Mouse (Mus musculus) heart, embryonic 14.5 days (tissue): Measurements from ENCODE around the gene Aff3. TPM values are rescaled to one million over a fixed set of nuclear protein-coding genes. Genes with fewer than 3 reads are reported as not detected.

Experiments used
- ATAC-seq: fragments of 200-750 bp; cut with Nextera tagmentation; 2 replicates; pipeline ENCODE4 v1.8.0; 2017; ENCODE audit warnings: low read depth, moderate TSS enrichment; ENCODE audit not compliant: insufficient number of reproducible peaks, insufficient read depth, low FRiP score
- H3K27ac ChIP-seq, 2 experiments: fragments of 200-500 bp in 1 of 2; fragments of 300-500 bp in 1 of 2; sonication (generic) in 1 of 2; replicated peaks in 1 of 2; 2 replicates each; pipeline ENCODE4 v1.5.1; 2012 to 2014; ENCODE audit warnings: low read depth in 2 of 2, low read length in 2 of 2, control low read depth in 1 of 2, mild to moderate bottlenecking in 1 of 2, mixed read lengths in 1 of 2; ENCODE audit not compliant: control insufficient read depth in 1 of 2, insufficient read depth in 1 of 2
- H3K27me3 ChIP-seq: fragments of 300-500 bp; sonication (generic); 2 replicates; pipeline ENCODE4 v1.6.1; 2014; ENCODE audit warnings: mild to moderate bottlenecking, low read length, control low read depth; ENCODE audit not compliant: control insufficient read depth, insufficient read depth
- H3K36me3 ChIP-seq: fragments of 300-500 bp; sonication (generic); 2 replicates; pipeline ENCODE4 v1.6.1; 2014; ENCODE audit warnings: mild to moderate bottlenecking, control low read depth, low read length, mixed read lengths; ENCODE audit not compliant: control insufficient read depth, insufficient read depth
- H3K4me1 ChIP-seq, 2 experiments: fragments of 200-500 bp in 1 of 2; fragments of 300-500 bp in 1 of 2; sonication (generic) in 1 of 2; 2 replicates each; pipeline ENCODE4 v1.6.1; 2012 to 2014; ENCODE audit warnings: low read length in 2 of 2, control low read depth in 1 of 2, mixed read lengths in 1 of 2; ENCODE audit not compliant: control insufficient read depth in 2 of 2, insufficient read depth in 2 of 2
- H3K4me2 ChIP-seq: fragments of 300-500 bp; sonication (generic); 2 replicates; pipeline ENCODE4 v1.6.1; 2014; ENCODE audit warnings: mild to moderate bottlenecking, low read length
- H3K4me3 ChIP-seq, 2 experiments: fragments of 200-500 bp in 1 of 2; fragments of 300-500 bp in 1 of 2; sonication (generic) in 1 of 2; 2 replicates each; pipeline ENCODE4 v1.5.1; 2012 to 2014; ENCODE audit warnings: low read length in 2 of 2, mild to moderate bottlenecking in 2 of 2, control low read depth in 1 of 2, low read depth in 1 of 2, moderate library complexity in 1 of 2; ENCODE audit not compliant: control insufficient read depth in 1 of 2, insufficient read depth in 1 of 2
- H3K9ac ChIP-seq: fragments of 300-500 bp; sonication (generic); 2 replicates; pipeline ENCODE4 v1.6.1; 2014; ENCODE audit warnings: mild to moderate bottlenecking, low read length
- H3K9me3 ChIP-seq: fragments of 300-500 bp; sonication (generic); 2 replicates; pipeline ENCODE4 v1.6.1; 2016; ENCODE audit warnings: low read length, control low read depth; ENCODE audit not compliant: control insufficient read depth
- WGBS: fragments of 180-500 bp; shearing (Covaris S2); extraction: QIAGEN DNeasy Blood & Tissue Kit; methylation state at CpG from one replicate; pipeline ENCODE4 v1.1.7; 2014; 5-methylcytosine and 5-hydroxymethylcytosine counted together
- polyA plus RNA-seq: library from polyadenylated mRNA; unstranded; fragments of >200 nt; fragmentation: Nextera tagmentation; extraction: Ambion mirVana; gene quantifications from 2 replicates; pipeline ENCODE4 v1.2.1, GENCODE M21; 2014

The Aff3 gene
- polyA plus RNA-seq, 1 experiment from 2014 or later, result 4.1 TPM

GRCm38 (mm10) chr1:38688216-38688615 is 23.5 kb upstream of the Aff3 start:
- WGBS, result 71% methylated on average over 5 of the region's 5 CpGs
- no peak overlapping the region for H3K9ac ChIP-seq
- H3K4me2 ChIP-seq, result no peak overlapping the region
- H3K9me3 ChIP-seq, result no peaks in the 10 kb centered on the region
- ATAC-seq, result no peak
- no peaks in the 10 kb centered on the region for H3K27me3 ChIP-seq
- H3K36me3 ChIP-seq, result no peaks in the 10 kb centered on the region
- H3K4me3 ChIP-seq, result no peak overlapping the region
- no peaks in the 10 kb centered on the region for H3K4me1 ChIP-seq
- no peak overlapping the region for H3K27ac ChIP-seq

- no peak for ATAC-seq
- Histone ChIP-seq H3K4me2 (no peak overlapping the region), H3K9ac (no peak overlapping the region), H3K36me3 (no peaks in the 10 kb centered on the region), H3K4me3 (no peak overlapping the region), H3K9me3 (no peaks in the 10 kb centered on the region), H3K27ac (no peak overlapping the region), H3K27me3 (no peaks in the 10 kb centered on the region), H3K4me1 (no peaks in the 10 kb centered on the region)
- WGBS, result 81% methylated on average over 5 of the region's 5 CpGs
These were observed 21.0 kb upstream of the Aff3 start for GRCm38 (mm10) chr1:38685706-38686105.

DNA sequence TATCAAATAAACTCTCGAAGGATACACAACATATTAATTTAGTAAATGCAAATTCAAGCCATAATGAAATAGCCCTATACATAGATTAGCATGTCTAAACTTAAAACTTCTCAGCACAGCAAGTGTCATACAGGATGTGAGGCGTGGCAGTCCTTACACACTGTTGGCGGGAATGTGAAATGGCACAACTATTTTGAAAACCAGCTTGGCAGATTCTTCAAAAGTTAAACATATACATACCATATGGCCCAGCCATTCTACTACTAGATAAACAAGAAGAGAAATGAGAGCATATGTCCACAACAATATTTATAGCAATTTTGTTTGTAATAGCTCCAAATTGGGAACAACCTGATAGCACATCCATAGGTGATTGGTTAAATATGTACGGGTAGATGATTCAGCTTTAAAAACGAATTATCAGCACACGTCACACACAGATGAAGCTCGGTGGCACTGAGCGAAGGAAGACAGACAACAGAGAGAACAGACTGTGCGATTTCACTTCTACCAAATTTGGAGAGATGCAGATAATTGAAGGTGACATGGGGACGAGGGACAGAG is 18.5 kb upstream of the Aff3 start:
- Histone ChIP-seq H3K9me3 (no peaks in the 10 kb centered on the region), H3K9ac (no peak overlapping the region), H3K27me3 (no peaks in the 10 kb centered on the region), H3K4me2 (no peak overlapping the region), H3K36me3 (no peaks in the 10 kb centered on the region), H3K4me3 (no peak overlapping the region), H3K4me1 (no peaks in the 10 kb centered on the region), H3K27ac (no peak overlapping the region)
- no peak for ATAC-seq
- WGBS, result 71% methylated on average over 10 of the region's 10 CpGs

DNA sequence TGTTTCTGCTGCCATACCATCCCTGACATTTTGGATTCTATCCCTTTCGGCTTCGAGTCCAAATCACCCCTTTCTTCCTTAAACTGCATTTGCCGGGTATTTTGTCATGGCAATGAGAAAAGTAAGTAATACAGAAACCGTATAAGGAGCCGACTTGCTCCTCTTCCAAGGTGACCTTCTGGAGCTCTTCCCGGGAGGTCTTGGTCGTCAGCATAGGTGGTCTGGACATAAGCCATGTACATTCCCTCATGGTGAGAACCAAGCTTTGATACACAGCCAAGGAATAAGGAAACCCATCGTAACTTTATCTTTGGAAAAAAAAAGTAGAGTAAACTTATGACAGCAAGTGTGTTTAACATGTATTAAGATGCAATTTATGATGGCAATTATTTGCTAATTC is 15.1 kb upstream of the Aff3 start:
- H3K4me2 ChIP-seq, result no peak overlapping the region
- no peaks in the 10 kb centered on the region for H3K27me3 ChIP-seq
- 63% methylated on average over 8 of the region's 8 CpGs for WGBS
- H3K36me3 ChIP-seq, result no peaks in the 10 kb centered on the region
- H3K4me3 ChIP-seq, result no peak overlapping the region
- H3K27ac ChIP-seq, result no peak overlapping the region
- ATAC-seq, result no peak
- H3K9ac ChIP-seq, result no peak overlapping the region
- no peaks in the 10 kb centered on the region for H3K4me1 ChIP-seq
- no peaks in the 10 kb centered on the region for H3K9me3 ChIP-seq

- no peaks in the 10 kb centered on the region for H3K27me3 ChIP-seq
- WGBS, result 61% methylated on average over 3 of the region's 3 CpGs
- H3K9me3 ChIP-seq, result no peaks in the 10 kb centered on the region
- H3K9ac ChIP-seq, result no peak overlapping the region
- H3K4me3 ChIP-seq, result no peak overlapping the region
- ATAC-seq, result no peak
- H3K36me3 ChIP-seq, result no peaks in the 10 kb centered on the region
- no peaks in the 10 kb centered on the region for H3K4me1 ChIP-seq
- no peak overlapping the region for H3K4me2 ChIP-seq
- no peak overlapping the region for H3K27ac ChIP-seq
These were observed 7.0 kb upstream of the Aff3 start for GRCm38 (mm10) chr1:38671756-38672155.

DNA sequence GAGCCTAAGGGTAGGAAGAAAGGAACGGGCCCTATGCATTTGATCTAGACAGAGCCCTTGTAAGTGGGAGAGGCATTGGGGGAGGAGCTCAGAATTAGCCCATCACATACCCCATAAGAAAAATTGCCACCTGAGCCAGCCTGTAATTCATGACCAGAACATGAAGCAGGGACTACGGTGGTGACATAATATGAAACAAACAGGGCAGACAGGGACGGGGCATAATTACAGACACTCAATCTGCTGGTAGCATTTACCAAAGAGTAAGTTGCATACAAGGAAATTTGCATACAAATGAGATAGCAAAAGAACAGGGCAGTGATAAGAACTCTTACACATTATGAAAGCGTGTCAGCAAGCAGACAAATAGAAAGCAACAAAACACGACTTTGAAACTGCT is 6.3 kb upstream of the Aff3 start:
- no peak for ATAC-seq
- no peaks in the 10 kb centered on the region for H3K9me3 ChIP-seq
- no peak overlapping the region for H3K4me3 ChIP-seq
- no peak overlapping the region for H3K4me2 ChIP-seq
- no peak overlapping the region for H3K9ac ChIP-seq
- no peaks in the 10 kb centered on the region for H3K4me1 ChIP-seq
- 69% methylated on average over 5 of the region's 5 CpGs for WGBS
- H3K27ac ChIP-seq, result no peak overlapping the region
- no peaks in the 10 kb centered on the region for H3K27me3 ChIP-seq
- H3K36me3 ChIP-seq, result no peaks in the 10 kb centered on the region

DNA sequence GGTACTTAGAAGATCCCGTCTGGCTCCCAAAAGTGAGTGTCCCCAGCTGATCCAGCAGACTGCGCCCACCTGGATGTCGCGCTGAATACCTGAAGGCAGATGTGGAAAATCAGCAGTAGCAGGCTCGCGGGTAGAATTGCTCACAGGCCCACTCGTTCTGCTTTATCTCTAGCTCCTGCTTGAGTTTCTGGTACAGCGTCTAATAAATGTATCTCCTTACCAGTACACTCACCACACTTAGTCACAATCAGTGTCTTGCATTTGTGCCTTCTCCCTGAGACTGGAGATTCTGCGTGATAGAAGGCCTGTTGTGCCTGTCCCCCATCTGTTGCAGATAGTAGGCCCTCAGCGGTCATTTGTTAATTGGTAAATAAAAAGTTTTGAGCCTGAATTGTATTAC is 3.6 kb upstream of the Aff3 start:
- H3K4me1 ChIP-seq, result no peaks in the 10 kb centered on the region
- no peak overlapping the region for H3K4me2 ChIP-seq
- H3K9ac ChIP-seq, result no peak overlapping the region
- no peak overlapping the region for H3K4me3 ChIP-seq
- H3K27ac ChIP-seq, result no peak overlapping the region
- H3K9me3 ChIP-seq, result no peaks in the 10 kb centered on the region
- H3K27me3 ChIP-seq, result no peaks in the 10 kb centered on the region
- WGBS, result 79% methylated on average over 10 of the region's 10 CpGs
- no peaks in the 10 kb centered on the region for H3K36me3 ChIP-seq
- no peak for ATAC-seq

DNA sequence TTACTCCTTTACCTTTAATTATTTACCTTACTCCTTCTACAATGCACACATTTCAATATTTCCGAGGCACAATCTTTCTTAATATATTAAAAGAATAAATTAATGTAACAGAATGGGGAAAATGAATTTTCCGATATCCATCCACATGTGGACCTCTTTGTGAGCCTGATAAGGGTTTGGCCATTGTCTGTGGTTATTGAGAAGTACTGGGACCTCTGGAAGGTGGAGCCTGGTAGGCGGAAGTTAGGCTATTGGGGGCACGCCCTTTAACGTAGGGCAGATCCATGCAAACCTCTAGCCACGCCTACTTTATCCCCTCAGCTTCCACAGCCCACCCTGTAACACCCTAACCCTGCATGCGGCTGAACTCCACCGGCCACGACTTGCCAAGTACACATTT is 3.1 kb upstream of the Aff3 start:
- H3K4me1 ChIP-seq, result no peaks in the 10 kb centered on the region
- no peak for ATAC-seq
- no peaks in the 10 kb centered on the region for H3K9me3 ChIP-seq
- H3K9ac ChIP-seq, result no peak overlapping the region
- no peak overlapping the region for H3K27ac ChIP-seq
- H3K27me3 ChIP-seq, result no peaks in the 10 kb centered on the region
- H3K4me2 ChIP-seq, result no peak overlapping the region
- no peak overlapping the region for H3K4me3 ChIP-seq
- no peaks in the 10 kb centered on the region for H3K36me3 ChIP-seq
- WGBS, result 77% methylated on average over 9 of the region's 9 CpGs
